Mouse (Mus musculus) ovary, postnatal 36 days (tissue): Measurements from ENCODE around the gene Rnf26.

ENCODE experiments used
- DNase-seq: peaks from one replicate; pipeline ENCODE4 v3.0.0; 2022; ENCODE audit warnings: low spot score, mixed read lengths

The Rnf26 gene

GRCm38 (mm10) chr9:44046426-44046825 is 66.9 kb downstream of the Rnf26 start:
- no peak for DNase-seq

- no peak for DNase-seq
Measured at GRCm38 (mm10) chr9:44045884-44046272, 67.4 kb downstream of the Rnf26 start.
